Mouse (Mus musculus) neural tube, embryonic 15.5 days (tissue): ENCODE measurements around the gene Iqgap2. TPM values are rescaled to one million over a fixed set of nuclear protein-coding genes. Genes with fewer than 3 reads are reported as not detected.

Experiments
- ATAC-seq: fragments of 200-750 bp; cut with Nextera tagmentation; 2 replicates; pipeline ENCODE4 v1.8.0; 2017; ENCODE audit warnings: mild to moderate bottlenecking, moderate TSS enrichment, moderate library complexity; ENCODE audit not compliant: low FRiP score
- H3K27ac ChIP-seq: fragments of 300-500 bp; sonication (generic); replicated peaks from 2 replicates; pipeline ENCODE4 v1.5.1; 2015; ENCODE audit warnings: mild to moderate bottlenecking, inconsistent platforms
- H3K27me3 ChIP-seq: fragments of 300-500 bp; sonication (generic); replicated peaks from 2 replicates; pipeline ENCODE4 v1.6.1; 2015; ENCODE audit warnings: inconsistent platforms
- H3K36me3 ChIP-seq: fragments of 300-500 bp; sonication (generic); 2 replicates; pipeline ENCODE4 v1.6.1; 2015; ENCODE audit warnings: inconsistent platforms
- H3K4me1 ChIP-seq: fragments of 300-500 bp; sonication (generic); 2 replicates; pipeline ENCODE4 v1.6.1; 2015; ENCODE audit warnings: inconsistent platforms
- H3K4me2 ChIP-seq: fragments of 300-500 bp; sonication (generic); 2 replicates; pipeline ENCODE4 v1.6.1; 2015; ENCODE audit warnings: inconsistent platforms, mild to moderate bottlenecking, moderate library complexity
- H3K4me3 ChIP-seq: fragments of 300-500 bp; sonication (generic); replicated peaks from 2 replicates; pipeline ENCODE4 v1.5.1; 2015; ENCODE audit warnings: mild to moderate bottlenecking, inconsistent platforms
- H3K9ac ChIP-seq: fragments of 300-500 bp; sonication (generic); replicated peaks from 2 replicates; pipeline ENCODE4 v1.6.1; 2015; ENCODE audit warnings: mild to moderate bottlenecking, inconsistent platforms
- H3K9me3 ChIP-seq: fragments of 300-500 bp; sonication (generic); replicated peaks from 2 replicates; pipeline ENCODE4 v1.6.1; 2016; ENCODE audit warnings: inconsistent platforms
- WGBS: fragments of 180-500 bp; shearing (Covaris S2); methylation state at CpG from one replicate; pipeline ENCODE4 v1.1.7; 2015; ENCODE audit warnings: mixed read lengths; 5-methylcytosine and 5-hydroxymethylcytosine counted together
- polyA plus RNA-seq: library from polyadenylated mRNA; unstranded; fragments of >200 nt; fragmentation: Nextera tagmentation; extraction: Ambion mirVana; gene quantifications from 2 replicates; pipeline ENCODE4 v1.2.1, GENCODE M21; 2015

The Iqgap2 gene
- polyA plus RNA-seq, 1 experiment from 2014 or later: 1.9 TPM

DNA sequence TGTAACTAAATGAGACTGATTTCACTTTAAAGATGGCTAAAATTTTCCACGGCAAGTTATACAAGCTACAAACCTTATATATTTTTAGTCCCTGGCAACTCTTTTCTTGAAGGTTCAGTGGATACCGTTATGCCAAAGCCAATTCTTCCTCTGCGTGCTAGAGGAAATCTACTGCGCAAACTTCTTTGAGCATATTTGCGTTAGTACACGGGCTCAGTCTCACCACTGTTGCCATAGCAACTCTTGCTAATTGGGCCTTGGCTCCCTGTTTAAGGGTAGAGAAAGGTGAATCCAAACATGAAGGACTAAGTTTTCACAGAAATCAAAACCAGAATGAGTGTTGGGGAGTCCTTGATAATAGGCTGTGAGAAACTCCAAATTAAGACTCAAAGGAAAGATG is 68.8 kb downstream of the Iqgap2 start:
- no peak overlapping the region for H3K4me2 ChIP-seq
- H3K9me3 ChIP-seq: no peaks in the 10 kb centered on the region
- H3K27ac ChIP-seq: no peak overlapping the region
- no peaks in the 10 kb centered on the region for H3K36me3 ChIP-seq
- H3K27me3 ChIP-seq: no peaks in the 10 kb centered on the region
- ATAC-seq: no peak
- H3K4me1 ChIP-seq: no peaks in the 10 kb centered on the region; the same call in 1 of the 2 replicates
- H3K9ac ChIP-seq: no peak overlapping the region
- no peak overlapping the region for H3K4me3 ChIP-seq
- 65% methylated on average over 6 of the region's 6 CpGs for WGBS

DNA sequence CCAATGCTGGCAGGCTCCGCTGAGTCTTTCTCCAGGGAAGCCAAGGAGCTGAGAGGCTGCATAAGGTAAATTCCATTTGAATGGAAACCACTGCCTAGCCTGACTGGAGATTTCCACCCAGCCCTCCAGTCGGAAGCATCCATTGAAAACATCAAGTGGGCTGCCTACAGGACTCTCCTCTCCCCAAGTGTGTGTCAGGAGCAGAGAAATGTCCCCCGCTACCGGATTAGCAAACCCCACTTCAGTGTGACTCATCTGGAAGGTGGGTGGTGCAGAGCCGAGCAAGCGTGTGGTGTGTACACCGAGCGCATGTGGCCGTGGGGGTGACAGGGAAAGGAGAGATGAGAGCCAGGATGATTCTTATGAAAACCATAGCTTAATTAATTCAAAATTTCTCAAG is 71.7 kb downstream of the Iqgap2 start:
- ATAC-seq: no peak
- H3K27ac ChIP-seq: no peak overlapping the region
- 92% methylated on average over 9 of the region's 9 CpGs for WGBS
- H3K36me3 ChIP-seq: no peaks in the 10 kb centered on the region
- H3K4me2 ChIP-seq: no peak overlapping the region
- H3K4me1 ChIP-seq: no peaks in the 10 kb centered on the region
- no peak overlapping the region for H3K9ac ChIP-seq
- H3K9me3 ChIP-seq: no peaks in the 10 kb centered on the region
- no peaks in the 10 kb centered on the region for H3K27me3 ChIP-seq
- H3K4me3 ChIP-seq: no peak overlapping the region

GRCm38 (mm10) chr13:95818941-95819340 is 72.8 kb downstream of the Iqgap2 start:
- WGBS: 92% methylated on average over 4 of the region's 4 CpGs
- ATAC-seq: no peak
- Histone ChIP-seq H3K4me2 (no peak overlapping the region), H3K4me3 (no peak overlapping the region), H3K9ac (no peak overlapping the region), H3K9me3 (no peaks in the 10 kb centered on the region), H3K4me1 (no peaks in the 10 kb centered on the region), H3K27ac (no peak overlapping the region), H3K27me3 (no peaks in the 10 kb centered on the region), H3K36me3 (no peaks in the 10 kb centered on the region)

GRCm38 (mm10) chr13:95813643-95814042 is 78.1 kb downstream of the Iqgap2 start:
- 92% methylated on average over 3 of the region's 3 CpGs for WGBS
- H3K27me3 ChIP-seq: no peaks in the 10 kb centered on the region
- H3K27ac ChIP-seq: no peak overlapping the region

GRCm38 (mm10) chr13:95810796-95811195 is 80.9 kb downstream of the Iqgap2 start:
- Histone ChIP-seq H3K27me3 (no peaks in the 10 kb centered on the region), H3K36me3 (no peaks in the 10 kb centered on the region), H3K27ac (no peak overlapping the region), H3K4me3 (no peak overlapping the region), H3K9me3 (no peaks in the 10 kb centered on the region), H3K4me1 (peaks cover 12% of the 10 kb centered on the region), H3K9ac (no peak overlapping the region), H3K4me2 (no peak overlapping the region)
- no peak for ATAC-seq
- 69% methylated on average over 2 of the region's 2 CpGs for WGBS

More at GRCm38 (mm10) chr13:95813643-95814042, 78.1 kb downstream of the Iqgap2 start:
- Histone ChIP-seq H3K4me1 (no peaks in the 10 kb centered on the region), H3K4me3 (no peak overlapping the region), H3K9ac (no peak overlapping the region), H3K36me3 (no peaks in the 10 kb centered on the region), H3K9me3 (no peaks in the 10 kb centered on the region), H3K4me2 (no peak overlapping the region)
- ATAC-seq: no peak

DNA sequence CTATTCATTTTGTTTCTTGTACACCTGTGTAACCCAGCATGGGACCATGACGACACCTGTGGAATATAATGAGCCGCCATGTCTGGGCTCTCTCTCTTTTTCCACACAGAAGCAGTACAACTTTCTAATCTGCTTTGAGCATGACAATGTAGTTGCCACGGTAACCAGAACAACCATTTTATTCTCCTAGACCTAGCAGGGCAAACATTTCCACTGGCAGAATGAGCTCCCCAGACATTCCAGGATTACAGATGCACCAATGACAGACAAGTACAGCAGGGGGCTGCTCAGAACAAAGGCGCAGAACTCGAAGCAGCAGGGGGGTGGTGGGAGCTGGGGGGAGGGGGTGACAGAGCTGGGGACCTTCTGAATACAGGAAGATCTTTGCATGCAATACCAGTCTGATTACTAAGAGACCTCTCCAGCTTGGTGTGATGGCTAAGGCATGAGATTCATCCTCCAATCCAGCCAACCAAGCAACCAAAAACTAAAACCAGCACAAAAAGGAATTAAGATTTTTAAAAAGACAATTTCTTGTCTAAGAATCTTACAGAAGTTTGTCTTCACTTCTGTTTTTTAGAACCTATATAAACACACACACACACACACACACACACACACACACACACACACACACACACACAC is 84.5 kb downstream of the Iqgap2 start:
- peak; percentile 88 for ATAC-seq
- peaks cover 12% of the 10 kb centered on the region for H3K4me1 ChIP-seq
- no peak overlapping the region for H3K9ac ChIP-seq
- no peaks in the 10 kb centered on the region for H3K27me3 ChIP-seq
- no peaks in the 10 kb centered on the region for H3K9me3 ChIP-seq
- H3K4me2 ChIP-seq: peak overlapping the region; percentile 40
- H3K4me3 ChIP-seq: no peak overlapping the region
- H3K36me3 ChIP-seq: no peaks in the 10 kb centered on the region
- WGBS: 11% methylated on average over 5 of the region's 5 CpGs
- no peak overlapping the region for H3K27ac ChIP-seq

GRCm38 (mm10) chr13:95805469-95806166 is 86.1 kb downstream of the Iqgap2 start:
- H3K9ac ChIP-seq: no peak overlapping the region
- no peak overlapping the region for H3K4me2 ChIP-seq
- H3K4me3 ChIP-seq: no peak overlapping the region
- peaks cover 17% of the 10 kb centered on the region for H3K4me1 ChIP-seq
- H3K27ac ChIP-seq: no peak overlapping the region
- no peaks in the 10 kb centered on the region for H3K36me3 ChIP-seq
- H3K27me3 ChIP-seq: no peaks in the 10 kb centered on the region
- 61% methylated on average over 13 of the region's 13 CpGs for WGBS
- H3K9me3 ChIP-seq: no peaks in the 10 kb centered on the region
- no peak for ATAC-seq

DNA sequence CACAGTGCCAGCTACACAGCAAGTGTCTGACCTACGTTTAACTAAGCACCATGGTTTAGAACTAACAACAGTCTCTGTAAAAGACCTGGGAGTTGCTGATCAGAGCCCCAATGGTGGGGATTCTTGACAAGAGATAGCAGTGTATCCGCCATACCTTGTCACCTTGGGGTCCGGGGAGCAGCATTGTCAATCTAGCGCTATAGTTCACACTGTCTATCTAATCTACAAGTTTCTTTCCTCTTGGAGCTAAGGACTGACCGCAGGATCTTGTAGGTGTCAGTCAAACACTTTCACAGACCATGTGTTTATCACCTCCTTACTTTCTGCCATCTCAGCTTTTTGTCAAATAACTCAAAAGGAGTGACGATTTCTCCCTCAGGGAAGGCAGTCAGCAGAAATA is 87.6 kb downstream of the Iqgap2 start:
- no peak overlapping the region for H3K4me3 ChIP-seq
- H3K36me3 ChIP-seq: no peaks in the 10 kb centered on the region
- peaks cover 19% of the 10 kb centered on the region for H3K4me1 ChIP-seq
- ATAC-seq: no peak
- WGBS: 86% methylated on average over 6 of the region's 6 CpGs
- H3K27me3 ChIP-seq: no peaks in the 10 kb centered on the region
- no peak overlapping the region for H3K4me2 ChIP-seq
- H3K27ac ChIP-seq: no peak overlapping the region
- H3K9me3 ChIP-seq: no peaks in the 10 kb centered on the region
- no peak overlapping the region for H3K9ac ChIP-seq

- peaks cover 6% of the 10 kb centered on the region; the same call in 1 of the 2 replicates for H3K4me1 ChIP-seq
- no peak overlapping the region for H3K4me2 ChIP-seq
- no peak for ATAC-seq
- no peaks in the 10 kb centered on the region for H3K27me3 ChIP-seq
- 56% methylated on average over 9 of the region's 9 CpGs for WGBS
- H3K4me3 ChIP-seq: no peak overlapping the region
- no peaks in the 10 kb centered on the region for H3K9me3 ChIP-seq
- H3K36me3 ChIP-seq: no peaks in the 10 kb centered on the region
- H3K9ac ChIP-seq: no peak overlapping the region
- 0 out of 2 replicates have a peak overlapping the region, but pooled peaks have one; percentile 13 for H3K27ac ChIP-seq
Observed at GRCm38 (mm10) chr13:95800925-95801324, 90.8 kb downstream of the Iqgap2 start.

DNA sequence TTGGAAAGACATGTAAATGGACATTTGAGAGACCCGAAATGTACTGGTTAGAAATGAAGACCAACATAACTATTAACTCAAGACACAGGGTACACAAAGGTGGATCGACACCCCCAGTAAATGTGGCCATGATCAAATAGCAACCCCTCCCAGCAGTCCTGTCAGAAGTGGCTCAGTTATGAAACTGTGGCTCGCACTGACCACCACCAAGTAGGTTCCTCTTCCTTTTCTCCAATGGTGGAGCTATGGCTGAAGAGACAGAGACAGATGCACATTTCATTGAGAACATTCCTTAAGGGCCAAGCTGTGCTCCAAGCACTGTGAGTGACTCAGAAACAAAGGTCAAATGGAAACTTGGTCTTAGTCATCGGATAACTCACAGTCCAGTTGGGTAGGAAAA is 92.4 kb downstream of the Iqgap2 start:
- Histone ChIP-seq H3K27ac (no peak overlapping the region), H3K4me2 (no peak overlapping the region), H3K9ac (no peak overlapping the region), H3K27me3 (no peaks in the 10 kb centered on the region), H3K9me3 (no peaks in the 10 kb centered on the region), H3K4me1 (peaks cover 6% of the 10 kb centered on the region; the same call in 1 of the 2 replicates), H3K36me3 (no peaks in the 10 kb centered on the region), H3K4me3 (no peak overlapping the region)
- WGBS: 91% methylated on average over 4 of the region's 4 CpGs
- no peak for ATAC-seq

- H3K4me2 ChIP-seq: no peak overlapping the region
- H3K4me3 ChIP-seq: no peak overlapping the region
- H3K27ac ChIP-seq: no peak overlapping the region
- no peaks in the 10 kb centered on the region for H3K9me3 ChIP-seq
- no peak overlapping the region for H3K9ac ChIP-seq
- no peaks in the 10 kb centered on the region for H3K27me3 ChIP-seq
- H3K4me1 ChIP-seq: peaks cover 6% of the 10 kb centered on the region; the same call in 1 of the 2 replicates
- no peaks in the 10 kb centered on the region for H3K36me3 ChIP-seq
- no peak for ATAC-seq
- 68% methylated on average over 6 of the region's 6 CpGs for whole genome bisulfite sequencing
Observed at GRCm38 (mm10) chr13:95798721-95799120, 93.0 kb downstream of the Iqgap2 start.

DNA sequence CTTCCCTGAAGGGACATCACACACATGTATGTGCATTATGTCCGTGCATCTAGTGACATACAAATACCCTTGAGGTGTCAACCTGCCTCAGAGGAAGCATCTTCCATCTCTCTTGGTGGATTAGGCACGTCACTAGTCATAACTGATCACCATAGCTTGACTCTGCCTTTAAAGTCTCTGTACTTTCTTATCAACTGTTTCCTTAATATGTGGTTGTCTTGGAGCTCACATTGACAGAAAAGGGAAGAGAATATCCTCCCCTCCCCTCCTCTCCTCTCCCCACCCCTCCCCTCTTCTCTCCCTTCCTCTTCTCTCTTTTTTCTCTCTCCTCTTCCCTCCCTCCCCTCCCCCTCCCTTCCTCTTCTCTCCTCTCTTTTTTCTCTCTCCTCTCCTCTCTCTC is 94.2 kb downstream of the Iqgap2 start:
- Histone ChIP-seq H3K4me2 (no peak overlapping the region), H3K9me3 (no peaks in the 10 kb centered on the region), H3K4me3 (no peak overlapping the region), H3K27ac (no peak overlapping the region), H3K9ac (no peak overlapping the region), H3K4me1 (peaks cover 6% of the 10 kb centered on the region; the same call in 1 of the 2 replicates), H3K27me3 (no peaks in the 10 kb centered on the region), H3K36me3 (no peaks in the 10 kb centered on the region)
- WGBS: 100% methylated on average over 2 of the region's 2 CpGs
- ATAC-seq: no peak
